Mouse (Mus musculus) liver, adult 10 weeks (tissue): Measurements from ENCODE around the gene Efhd2. TPM values are rescaled to one million over a fixed set of nuclear protein-coding genes. Genes with fewer than 3 reads are reported as not detected.

Experiments used
- polyA plus RNA-seq: library from polyadenylated mRNA; stranded (reverse); fragments of 350-450 nt; fragmentation: Illumina TruSeq; extraction: RNeasy Lipid Tissue Mini Kit (QIAGEN cat#74804); gene quantifications from one replicate; pipeline ENCODE4 v1.2.3, GENCODE M21; 2014; ENCODE audit warnings: low read depth, low replicate concordance

Efhd2 gene
- 2.0 TPM for polyA plus RNA-seq

DNA sequence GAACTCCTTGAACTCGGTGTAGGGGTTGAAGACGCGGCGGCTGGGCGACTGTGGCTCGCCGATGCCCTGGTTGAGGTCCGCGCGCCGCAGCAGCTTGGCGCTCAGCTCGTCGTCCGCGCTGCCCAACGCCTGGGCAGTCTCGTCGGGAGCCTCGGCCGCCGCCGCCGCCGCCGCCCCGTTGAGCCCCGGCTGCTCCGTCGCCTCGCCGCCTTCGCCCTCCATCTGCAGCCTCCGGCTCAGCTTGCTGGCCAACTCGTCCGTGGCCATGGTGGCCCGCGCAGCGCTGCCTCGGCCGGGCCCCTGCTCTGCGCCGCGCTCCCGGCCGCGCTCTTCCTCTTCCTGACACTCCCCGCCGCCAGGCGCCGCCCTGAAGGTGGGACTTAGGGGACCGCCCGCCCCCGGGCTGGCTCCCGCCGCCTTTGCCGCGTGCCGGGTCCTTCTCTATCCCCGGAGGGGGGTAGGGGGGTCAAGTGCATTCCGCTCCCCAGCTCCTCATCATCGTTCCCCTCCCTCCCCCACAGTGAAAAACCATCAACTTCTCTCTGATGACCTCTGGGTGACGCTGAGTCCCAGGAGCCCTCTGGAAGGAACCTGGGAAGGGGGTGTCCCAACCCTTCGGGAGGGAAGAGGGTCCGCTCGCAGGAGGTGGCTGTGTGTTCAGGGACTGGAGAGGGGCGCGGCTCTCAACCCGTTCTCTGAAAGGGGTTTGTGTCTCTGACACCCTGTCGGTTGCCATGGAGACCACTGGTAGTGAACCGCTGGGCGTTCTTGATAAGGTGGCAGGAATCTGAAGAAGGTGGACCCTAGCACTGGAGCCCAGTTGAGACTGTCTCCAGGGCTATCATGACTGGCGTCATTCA lies at the start of gene Efhd2:
TSS of gene Efhd2 (minus strand) at position 320 of the 860 bp plus-strand sequence.

DNA sequence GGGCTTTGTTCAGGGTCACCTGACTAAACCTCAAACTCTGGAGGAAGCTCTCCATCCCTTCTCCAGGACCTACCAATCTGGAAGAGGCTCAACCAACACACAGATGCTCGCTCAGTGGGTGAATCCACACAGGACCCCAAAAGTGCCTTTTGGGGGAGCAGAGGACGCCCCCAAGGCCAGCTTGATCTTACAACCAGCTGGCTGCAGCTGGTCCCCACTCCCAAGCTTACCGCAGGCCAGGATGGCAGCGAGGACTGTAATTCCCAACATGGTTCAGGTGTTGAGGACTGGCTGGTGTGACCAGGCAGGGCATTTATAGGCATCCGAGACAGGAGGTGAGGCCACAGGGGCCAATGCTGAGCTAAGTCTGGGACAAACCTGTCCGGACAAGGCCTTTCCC lies 28.7 kb downstream of the Efhd2 start, which contains the start of gene Ctrc:
TSS of gene Ctrc (minus strand) at position 361 of the 400 bp plus-strand sequence.

DNA sequence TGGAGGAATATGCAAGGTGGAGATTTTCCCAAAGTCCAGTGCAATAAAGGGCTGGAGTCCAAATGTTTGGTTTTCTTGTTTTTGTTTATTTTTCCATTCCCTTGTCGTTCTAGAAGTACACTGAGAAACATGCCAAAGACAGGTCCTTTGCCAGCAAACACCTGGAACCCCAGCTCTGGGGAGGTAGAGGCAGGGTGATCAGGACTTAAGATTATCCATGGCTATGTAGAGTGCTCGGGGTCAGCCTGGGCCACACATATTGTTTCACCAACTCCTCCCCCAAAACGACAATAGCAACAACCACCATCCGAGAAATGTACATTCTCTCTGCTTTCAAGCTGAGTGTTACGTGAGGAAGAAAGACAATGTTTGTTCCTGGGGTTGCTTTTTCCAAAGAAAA lies 48.7 kb downstream of the Efhd2 start, which contains the start of gene Cela2a:
TSS of gene Cela2a (minus strand) at position 101 of the 400 bp plus-strand sequence.

Other genes starting within 250 kb of the Efhd2 start
- gene Plekhm2, start 210.0 kb downstream of the Efhd2 start, polyA plus RNA-seq: 0.69 TPM
- 5.0 TPM for gene Rsc1a1, start 189.3 kb downstream of the Efhd2 start, polyA plus RNA-seq
- gene Ddi2, start 151.5 kb downstream of the Efhd2 start, polyA plus RNA-seq: 60.2 TPM
- gene Agmat, start 128.2 kb downstream of the Efhd2 start, polyA plus RNA-seq: 25.5 TPM
- gene Dnajc16, start 84.0 kb downstream of the Efhd2 start, polyA plus RNA-seq: 2.8 TPM
- 7.8 TPM for gene Casp9, start 81.3 kb downstream of the Efhd2 start, polyA plus RNA-seq
- gene Cela2a, start 48.8 kb downstream of the Efhd2 start, polyA plus RNA-seq: not detected
- gene Ctrc, start 28.6 kb downstream of the Efhd2 start, polyA plus RNA-seq: not detected
- gene Fhad1, start 140.2 kb upstream of the Efhd2 start, polyA plus RNA-seq: 0.82 TPM
- gene Tmem51, start 209.4 kb upstream of the Efhd2 start, polyA plus RNA-seq: 0.53 TPM